Mouse (Mus musculus) neutrophil, adult 5-6 weeks (primary cell): ENCODE results near the gene Plxdc1. TPM values are rescaled to one million over a fixed set of nuclear protein-coding genes. Genes with fewer than 3 reads are reported as not detected.
A peak's percentile ranks its signal among the peaks of the same experiment; 100 is the strongest.

ENCODE experiments used
- ATAC-seq: fragments of 151-379, 151-347 bp; 2 replicates; pipeline ENCODE4 v1.8.0; 2017; ENCODE audit warnings: mild to moderate bottlenecking, moderate TSS enrichment; ENCODE audit not compliant: insufficient number of reproducible peaks, poor library complexity, low FRiP score, severe bottlenecking; ENCODE audit errors: extremely low read depth
- total RNA-seq: library from RNA; stranded (forward); fragments of 200-1000 nt; gene quantifications from 2 replicates; pipeline ENCODE4 v1.2.3, GENCODE M21; 2017

Gene Plxdc1
- total RNA-seq, 1 experiment from 2014 or later: 1.2 TPM

GRCm38 (mm10) chr11:97996691-97997090, 10.4 kb upstream of the Plxdc1 start:
- ATAC-seq: no peak

DNA sequence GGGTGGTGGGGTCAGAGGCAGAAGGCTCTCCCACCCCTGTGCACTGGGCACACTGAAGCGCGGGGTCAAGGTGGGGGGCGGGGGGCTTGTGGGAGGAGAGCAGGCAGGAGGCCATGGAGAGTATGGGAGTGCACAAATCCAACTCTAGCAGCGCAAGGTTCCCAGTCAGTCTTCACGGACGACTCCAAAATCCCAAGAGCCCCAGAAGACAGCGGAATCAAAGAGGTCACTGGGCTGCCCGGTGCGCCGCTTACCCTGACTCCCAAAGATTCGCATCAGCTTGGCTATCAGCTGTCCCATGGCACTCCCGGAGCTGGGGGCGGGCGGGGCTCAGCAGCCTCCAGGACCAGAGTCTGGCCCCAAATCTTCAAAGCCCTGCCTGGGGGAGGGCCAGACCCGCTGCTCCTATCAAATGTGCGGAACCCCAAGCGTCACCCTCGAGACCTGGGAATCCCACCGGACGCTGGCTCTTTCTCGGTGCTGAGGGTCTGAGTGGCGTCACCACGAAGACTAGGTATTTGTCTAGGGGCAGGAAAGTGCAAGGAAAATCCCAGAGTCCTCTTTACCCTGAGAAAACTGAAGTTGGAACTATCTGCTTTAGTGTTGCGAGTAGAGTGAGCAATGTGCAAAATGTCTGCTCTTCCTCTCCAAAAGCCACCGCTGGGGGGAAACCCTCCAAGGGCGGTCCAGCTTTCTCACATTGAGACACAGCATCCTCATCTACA, 9.5 kb upstream of the Plxdc1 start, which contains the start of gene Arl5c:
Arl5c (minus strand) TSS at position 618 of the 725 bp plus-strand sequence.
- ATAC-seq: peak; percentile 20; the same call in 1 of the 2 replicates

DNA sequence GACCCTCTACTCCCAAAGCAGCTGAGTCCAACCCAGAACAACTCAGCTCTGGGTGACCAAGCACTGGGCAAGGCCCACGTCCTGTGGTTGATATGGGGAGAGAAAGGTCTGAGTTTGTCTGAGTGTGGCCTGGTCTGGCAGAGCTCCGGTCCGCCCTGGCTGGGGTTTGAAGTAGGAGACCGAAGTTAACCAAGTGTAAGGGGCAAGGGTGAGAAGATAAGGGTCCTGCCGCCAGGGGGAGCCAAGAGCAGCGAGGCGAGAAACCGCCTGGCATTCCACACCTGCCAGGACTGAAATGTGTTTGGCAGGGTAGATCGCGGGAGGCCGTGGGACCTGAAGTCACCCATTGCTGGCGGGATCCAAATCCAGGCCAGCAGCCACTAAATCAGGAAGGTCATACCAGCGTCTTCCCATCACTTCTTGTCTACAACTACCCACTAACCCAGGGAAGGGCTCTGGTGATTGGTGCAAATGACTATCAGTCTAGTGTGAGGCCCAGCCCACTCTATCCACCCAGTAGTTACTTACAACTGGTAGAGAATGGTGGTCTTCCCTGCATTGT, 8.4 kb upstream of the Plxdc1 start:
- peak; percentile 62 for ATAC-seq

DNA sequence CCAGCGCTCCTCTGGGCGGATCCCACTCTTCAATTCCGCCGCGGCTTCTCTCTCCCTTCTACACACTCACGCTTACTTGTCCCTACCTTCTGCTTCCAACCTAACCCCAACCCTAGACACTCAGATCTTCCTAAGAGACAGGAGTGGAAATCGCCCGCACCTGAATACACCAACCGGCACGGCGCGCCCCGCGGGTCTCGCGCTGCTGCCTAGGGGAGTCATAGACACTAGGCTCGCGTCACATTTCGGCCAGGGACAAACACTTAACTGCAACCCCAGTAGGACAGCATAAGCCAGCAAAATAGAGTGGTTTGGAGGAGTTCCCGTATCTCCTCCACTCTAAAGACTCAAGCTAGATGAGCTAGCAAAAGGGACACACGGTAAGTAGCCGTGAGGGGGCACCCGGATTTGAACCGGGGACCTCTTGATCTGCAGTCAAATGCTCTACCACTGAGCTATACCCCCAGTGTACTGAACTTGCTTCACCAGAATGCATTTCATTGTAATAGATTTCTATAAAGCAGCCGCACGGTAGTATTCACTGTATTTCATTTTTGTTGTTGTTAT, 2.4 kb upstream of the Plxdc1 start:
- peak; percentile 45 for ATAC-seq

- peak; percentile 70 for ATAC-seq
These were observed 1.6 kb upstream of the Plxdc1 start for GRCm38 (mm10) chr11:97987551-97988526.

GRCm38 (mm10) chr11:97986738-97987465, 658 bp upstream of the Plxdc1 start:
- no peak for ATAC-seq

GRCm38 (mm10) chr11:97983983-97984382, 2.3 kb downstream of the Plxdc1 start:
- ATAC-seq: no peak

- ATAC-seq: no peak
These were observed 2.7 kb downstream of the Plxdc1 start for GRCm38 (mm10) chr11:97983506-97983905.

- ATAC-seq: no peak
These were observed 3.5 kb downstream of the Plxdc1 start for GRCm38 (mm10) chr11:97982721-97983120.

- ATAC-seq: no peak
These were observed 5.7 kb downstream of the Plxdc1 start for GRCm38 (mm10) chr11:97980531-97980966.

DNA sequence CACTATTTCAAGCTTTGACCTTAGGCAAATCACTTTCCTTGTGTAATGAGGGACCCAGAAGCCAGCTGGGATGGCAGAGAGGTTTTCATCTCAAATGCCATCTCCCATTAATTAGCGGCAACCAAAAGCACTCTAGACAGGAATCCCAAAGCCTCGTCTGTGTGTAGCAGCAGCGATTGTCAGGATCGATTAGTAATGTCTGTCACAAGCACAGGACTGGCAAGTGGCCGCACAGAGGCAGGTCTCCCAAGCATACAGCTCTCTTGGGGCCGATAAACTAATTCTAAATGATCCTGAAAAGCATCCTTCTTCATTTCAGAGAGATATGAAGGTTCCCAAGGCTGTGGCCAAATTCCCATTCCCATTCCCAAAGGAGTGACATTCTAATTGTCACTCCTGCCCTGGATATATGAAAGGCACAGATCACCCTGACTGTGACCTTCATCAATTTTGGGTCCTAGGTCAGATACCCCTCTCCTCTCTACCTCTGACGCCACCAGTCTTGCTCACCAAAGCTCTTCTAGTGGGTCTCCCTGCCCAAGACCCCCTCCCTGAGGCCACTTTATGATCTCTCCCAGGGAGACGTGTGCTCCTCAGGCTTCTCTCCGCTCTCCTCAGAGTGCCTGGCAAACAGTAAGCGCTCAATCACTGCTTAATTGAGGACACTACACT, 6.3 kb downstream of the Plxdc1 start:
- ATAC-seq: no peak

- ATAC-seq: no peak
These were observed 7.9 kb downstream of the Plxdc1 start for GRCm38 (mm10) chr11:97978392-97978791.

DNA sequence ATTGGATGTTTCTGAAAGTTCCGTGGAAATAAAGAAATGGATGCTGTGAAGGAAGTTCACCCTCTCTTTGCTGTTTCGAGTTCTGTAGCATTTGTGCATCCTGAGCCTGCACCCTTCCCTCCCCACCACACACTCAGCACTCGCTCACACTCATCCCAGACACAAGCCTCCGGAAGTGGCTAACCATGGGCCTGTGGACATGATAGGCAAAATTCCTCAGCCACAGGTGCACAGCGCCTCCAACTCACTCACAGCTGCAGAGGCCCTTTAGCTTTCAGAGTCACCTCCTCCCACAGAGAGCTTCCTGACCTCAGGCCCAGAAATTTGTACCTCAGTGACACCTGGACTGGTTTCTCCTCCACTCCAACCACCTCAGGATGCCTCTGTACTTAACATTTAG, 8.4 kb downstream of the Plxdc1 start:
- ATAC-seq: no peak

DNA sequence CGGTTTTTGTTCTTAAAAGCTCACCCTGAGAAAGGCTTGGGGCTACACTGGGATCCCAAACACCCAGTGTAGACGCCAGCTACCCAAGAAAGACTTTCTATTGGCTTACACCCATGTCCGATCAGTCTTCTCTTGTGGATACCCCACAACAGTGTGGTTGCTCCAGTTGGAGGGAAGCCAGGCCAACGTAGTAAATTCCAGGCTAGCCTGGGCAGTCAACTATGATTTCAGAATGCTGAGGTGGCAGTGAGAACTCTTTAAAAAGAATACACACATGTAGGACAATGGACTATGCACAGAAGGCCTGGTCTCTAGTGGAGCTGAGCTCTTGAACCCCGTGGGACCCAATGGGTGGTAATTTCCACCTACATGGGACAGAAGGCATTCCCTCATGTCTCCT, 11.5 kb downstream of the Plxdc1 start:
- ATAC-seq: no peak

- no peak for ATAC-seq
These were observed 12.1 kb downstream of the Plxdc1 start for GRCm38 (mm10) chr11:97974141-97974540.

- ATAC-seq: no peak
These were observed 13.8 kb downstream of the Plxdc1 start for GRCm38 (mm10) chr11:97972434-97972833.

DNA sequence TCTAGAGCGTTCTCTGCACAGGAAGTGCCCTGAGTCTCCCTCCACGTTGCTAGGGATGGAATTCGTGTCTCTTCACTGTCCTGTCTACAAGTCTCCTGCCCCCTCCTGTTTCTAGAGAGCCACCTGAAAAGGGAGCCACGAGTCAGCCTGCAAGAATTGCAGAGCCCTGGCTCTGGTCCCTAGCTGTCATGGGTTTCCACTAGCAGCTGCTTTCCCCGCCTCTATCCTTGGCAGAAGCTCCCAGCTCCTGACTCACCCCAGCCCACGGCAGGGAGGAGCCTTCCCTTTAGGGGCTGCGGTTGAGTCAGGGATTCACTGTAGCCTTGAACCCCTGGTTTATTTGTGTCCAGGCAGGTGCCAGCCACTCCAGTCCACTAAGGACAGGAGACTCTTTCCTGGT, 15.0 kb downstream of the Plxdc1 start:
- ATAC-seq: no peak

- ATAC-seq: no peak
These were observed 15.5 kb downstream of the Plxdc1 start for GRCm38 (mm10) chr11:97970771-97971170.
